Comparison of ENCODE assay signal across 8 mouse cellular contexts in genomic region chr16:24449806-24450205, GRCm38 (mm10). TPM values are rescaled to one million over a fixed set of nuclear protein-coding genes. Genes with fewer than 3 reads are reported as not detected.
A peak's percentile ranks its signal among the peaks of the same experiment; 100 is the strongest.
DNase-seq lines count a peak whose midpoint lies in the region; ATAC-seq lines count a peak whose summit lies in the region.

No protein-coding gene starts in this region.

- peak overlapping the region; percentile 51 for H3K9ac ChIP-seq in lung, embryonic 16.5 days (ENCODE audit: low read length)

- no peaks in the 10 kb centered on the region for H3K9me3 ChIP-seq in lung, embryonic 16.5 days (ENCODE audit: control insufficient read depth, low read length)

- H3K27me3 ChIP-seq in lung, embryonic 16.5 days (ENCODE audit: control insufficient read depth, insufficient read depth, low read depth, low read length): no peaks in the 10 kb centered on the region

- 15% methylated on average over 6 of the region's 8 CpGs for WGBS in lung, embryonic 16.5 days

- no peak for DNase-seq in lung, adult 18-20 months
- DNase-seq in gastrocnemius, postnatal 14 days: peak; percentile 54
- DNase-seq in kidney, adult 11 months: peak; percentile 88
- DNase-seq in skeletal muscle tissue, adult 2 months (ENCODE audit: low read depth, low spot score): peak; percentile 73
- no peak for DNase-seq in left cerebral cortex, adult 8-10 months (ENCODE audit: low spot score in 2 of 2)
- no peak for DNase-seq in layer of hippocampus, postnatal 10 days (ENCODE audit: low spot score in 2 of 2)

- ATAC-seq in lung, embryonic 16.5 days (ENCODE audit: low read depth): no peak
- ATAC-seq in inflammation-experienced regulatory T-cells, adult 6 months: no peak

- intact Hi-C loops in gastrocnemius, postnatal 14 days (cut with DNase I; ENCODE audit: low total_unique reads): no loop called here

- H3K27ac ChIP-seq in lung, embryonic 16.5 days (ENCODE audit: low read length): peak overlapping the region; percentile 67

- peaks cover 4% of the 10 kb centered on the region for H3K36me3 ChIP-seq in lung, embryonic 16.5 days (ENCODE audit: control insufficient read depth, insufficient read depth, low read length)

- H3K4me2 ChIP-seq in lung, embryonic 16.5 days (ENCODE audit: low read depth, low read length): peak overlapping the region; percentile 37

- H3K4me3 ChIP-seq in lung, embryonic 16.5 days (ENCODE audit: low read length): 0 out of 2 replicates have a peak overlapping the region, but pooled peaks have one; percentile 3

- H3K4me1 ChIP-seq in lung, embryonic 16.5 days (replicated peaks; ENCODE audit: control insufficient read depth, insufficient read depth, low read length): peaks cover 36% of the 10 kb centered on the region

RNA-seq across cellular contexts. Expression of gene Lpp, which starts 56.5 kb away (rescaled TPM):
- 73.5 and 76.8 TPM in 2 replicates for polyA plus RNA-seq in lung, embryonic 16.5 days (2015; fragmentation: Nextera tagmentation; extraction: Ambion mirVana)
- total RNA-seq in gastrocnemius, postnatal 14 days (2021): 10 to 100 TPM; 27.5 to 30.2 TPM
- 1 to 10 TPM; 6.2 to 7.6 (median 6.8) TPM for total RNA-seq in left cerebral cortex, adult 8-10 months (2022)
- polyA plus RNA-seq in inflammation-experienced regulatory T-cells, adult 6 months (2017; shearing (Covaris generic)): 10 to 100 TPM; 13.0 to 22.8 (median 20.9) TPM
- total RNA-seq in layer of hippocampus, postnatal 10 days (2021): 10 to 100 TPM; 10.9 to 11.2 TPM

Comparison
In these comparisons a context has a peak if more than half of its experiments do, and no peak if none do; other contexts are left out.
1. DNase-seq: peak in gastrocnemius, postnatal 14 days (single experiment), kidney, adult 11 months (single experiment) and skeletal muscle tissue, adult 2 months (single experiment); none in lung, adult 18-20 months (0 of 2), left cerebral cortex, adult 8-10 months (0 of 2) and layer of hippocampus, postnatal 10 days (0 of 2).